Mouse (Mus musculus): Measurements from ENCODE around the gene Akr1c6.
"Not testable (repeated sequence)": the region's sequence is repeated elsewhere in the genome, so short reads cannot be mapped to it uniquely, and the experiment has no call there.

Gene Akr1c6

DNA sequence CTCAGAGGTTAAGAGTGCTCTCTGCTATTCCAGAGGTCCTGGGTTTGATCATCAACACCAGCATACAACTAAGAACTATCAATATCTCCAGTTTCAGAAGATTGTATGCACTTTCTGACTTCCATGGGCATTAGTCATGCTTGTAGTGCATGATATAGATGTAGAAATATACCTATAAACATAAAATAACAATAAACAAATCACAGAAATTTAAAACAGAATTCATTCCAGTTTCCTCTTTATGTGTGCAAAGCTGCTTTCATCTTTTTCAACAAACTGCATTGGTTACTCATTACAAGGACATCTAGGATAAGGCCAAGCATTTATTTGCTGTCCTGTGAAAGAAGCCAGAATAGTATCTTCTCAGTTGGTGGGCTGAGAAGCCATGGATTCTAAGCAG is at the start of gene Akr1c6:
TSS of gene Akr1c6 (plus strand) at position 301 of the 400 bp plus-strand sequence.
- no peak for DNase-seq

GRCm38 (mm10) chr13:4384918-4385317 is 49.2 kb upstream of the Akr1c6 start:
- no peak for DNase-seq

DNA sequence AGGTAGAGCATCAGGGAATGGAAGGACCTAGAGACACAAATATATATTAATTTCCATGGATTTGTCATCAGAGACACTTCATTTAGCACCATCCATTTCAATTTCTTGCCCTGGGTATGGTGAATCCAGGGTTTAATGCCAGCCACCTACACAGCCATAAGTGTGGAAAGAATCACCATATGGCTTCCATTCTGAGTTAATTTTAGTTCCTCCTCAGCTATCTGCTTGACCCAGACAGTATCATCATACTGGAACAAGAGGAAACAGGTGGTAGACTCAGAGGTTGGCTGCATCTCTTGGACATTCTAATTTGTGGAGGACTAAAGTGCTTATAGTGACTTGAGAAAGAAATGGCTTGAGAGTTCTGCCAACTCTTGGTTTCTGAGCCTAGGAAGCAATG is 48.6 kb upstream of the Akr1c6 start:
- no peak for DNase-seq

GRCm38 (mm10) chr13:4388762-4389446 is 45.2 kb upstream of the Akr1c6 start:
- no peak for DNase-seq

- DNase-seq = not testable (repeated sequence)
These were observed 33.7 kb upstream of the Akr1c6 start for GRCm38 (mm10) chr13:4400360-4400759.

DNA sequence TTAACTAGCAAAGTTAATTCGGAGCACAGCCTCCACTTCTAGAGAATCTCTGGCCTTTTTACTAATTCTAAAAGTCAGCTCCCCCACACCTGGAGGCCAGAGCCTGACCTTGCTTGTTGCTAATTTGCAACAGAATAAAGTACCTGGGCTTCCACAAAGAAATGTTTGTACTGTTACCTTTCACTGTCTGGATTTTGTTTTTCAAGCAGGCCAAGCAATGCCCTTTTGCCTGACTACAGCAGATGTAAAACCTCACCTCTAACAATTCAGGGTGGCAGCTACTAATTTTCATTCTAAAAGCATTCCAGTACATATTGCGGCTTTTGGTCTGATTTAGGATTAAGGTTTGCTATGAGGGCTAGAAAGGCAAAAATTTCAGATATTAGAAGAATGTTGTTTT is 33.3 kb upstream of the Akr1c6 start:
- no peak for DNase-seq

DNA sequence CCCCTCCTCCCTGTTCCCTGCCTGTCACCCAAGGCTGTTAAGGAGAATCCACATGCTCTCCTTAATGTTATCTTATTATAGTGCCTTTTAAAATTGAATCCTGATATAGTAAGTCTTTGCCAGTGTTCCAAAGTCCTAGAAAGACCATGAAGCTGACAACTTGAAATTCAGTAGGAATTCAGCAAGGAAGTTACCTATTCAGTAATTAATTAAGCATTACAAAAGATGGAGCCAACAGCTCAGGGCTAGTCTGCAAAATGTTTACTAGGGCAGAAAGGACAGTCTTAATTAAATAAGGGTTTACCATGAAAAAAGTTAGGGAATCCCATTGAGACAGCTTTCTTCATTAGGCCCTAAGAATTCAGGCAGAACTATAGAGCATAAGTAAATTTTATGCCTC is 31.9 kb upstream of the Akr1c6 start:
- DNase-seq = no peak

DNA sequence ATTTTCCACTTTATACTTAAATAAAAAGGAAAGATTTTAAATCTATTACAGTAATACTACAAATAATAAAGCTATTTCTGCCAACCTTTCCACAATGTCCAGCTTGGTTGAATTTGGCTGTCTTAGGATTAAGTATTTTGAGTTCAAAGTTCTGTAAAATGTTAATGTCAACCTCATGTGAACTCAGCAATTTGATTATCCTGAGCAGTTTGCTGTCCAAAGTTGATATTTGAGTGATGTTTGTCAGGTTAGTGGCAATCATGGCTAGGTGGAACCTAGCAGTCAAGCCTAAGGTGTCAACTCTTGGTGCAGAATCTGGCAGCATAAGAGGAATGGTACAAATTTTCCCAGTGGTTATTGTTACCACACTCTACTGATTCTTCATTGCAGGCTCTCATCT is 29.4 kb upstream of the Akr1c6 start:
- DNase-seq = no peak

GRCm38 (mm10) chr13:4406771-4407170 is 27.3 kb upstream of the Akr1c6 start:
- no peak for DNase-seq

DNA sequence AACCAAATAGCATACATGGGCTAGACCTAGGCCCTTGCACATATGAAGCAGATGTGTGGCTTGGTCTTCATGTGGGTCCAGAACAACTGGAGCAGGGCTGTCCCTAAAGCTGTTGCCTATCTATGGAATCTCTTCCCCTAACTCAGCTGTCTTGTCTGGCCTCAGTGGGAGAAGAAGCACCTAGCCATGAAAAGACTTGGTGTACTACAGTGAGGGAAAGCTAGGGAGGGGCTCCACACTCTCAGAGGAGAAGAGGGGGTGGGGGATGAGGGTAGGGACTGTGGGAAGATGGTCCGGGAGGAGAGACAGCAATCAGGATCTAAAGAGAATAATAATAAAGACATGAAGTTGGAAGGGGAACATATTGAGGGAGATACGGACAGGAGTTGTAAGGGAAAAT is 5.5 kb upstream of the Akr1c6 start:
- no peak for DNase-seq

- no peak for DNase-seq
These were observed 5.1 kb upstream of the Akr1c6 start for GRCm38 (mm10) chr13:4429034-4429433.

GRCm38 (mm10) chr13:4431129-4431528 is 3.0 kb upstream of the Akr1c6 start:
- DNase-seq = no peak

DNA sequence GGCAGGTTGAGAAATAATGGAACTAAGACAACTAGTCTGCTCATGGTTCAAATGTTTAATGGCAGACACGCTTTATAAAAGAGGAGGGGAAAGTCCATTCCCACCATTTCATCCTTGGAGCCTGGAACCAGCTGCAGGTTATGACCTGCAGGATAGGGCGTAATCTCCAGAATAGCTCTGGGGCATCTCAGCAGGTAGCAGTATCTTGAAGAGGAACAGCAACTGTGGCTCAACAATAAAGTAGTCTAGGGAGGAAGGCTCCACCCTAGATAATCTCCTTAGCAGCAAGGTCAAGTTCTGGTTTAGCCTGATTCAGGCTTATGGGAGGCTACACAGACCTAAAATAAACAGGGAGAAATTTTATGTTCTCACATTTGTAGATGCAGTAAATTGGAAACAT is 31.5 kb downstream of the Akr1c6 start:
- DNase-seq = no peak

DNA sequence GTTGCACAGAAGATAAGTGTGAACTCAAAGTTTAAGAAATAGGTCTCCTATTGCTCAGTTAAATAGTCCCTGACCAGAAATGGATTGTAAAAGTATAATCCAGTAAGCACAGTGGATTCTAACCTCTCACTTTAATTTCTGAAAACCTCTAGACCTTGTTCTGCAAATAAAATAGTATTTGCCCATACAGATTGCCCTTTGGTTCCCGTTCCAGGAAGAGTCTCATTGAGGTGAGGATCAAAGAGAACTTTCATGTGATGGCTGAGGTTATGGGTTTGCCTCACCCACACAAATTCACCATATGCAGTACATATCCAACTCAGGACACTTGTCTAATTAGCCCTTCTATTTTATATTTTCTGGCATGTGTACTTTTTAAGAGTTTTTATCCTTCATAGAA is 33.8 kb downstream of the Akr1c6 start:
- no peak for DNase-seq

All from embryo, embryonic 11 days (tissue).